Mouse (Mus musculus) layer of hippocampus, postnatal 14 days (tissue): ENCODE measurements around the gene Cacna1i. TPM values are rescaled to one million over a fixed set of nuclear protein-coding genes. Genes with fewer than 3 reads are reported as not detected.
A peak's percentile ranks its signal among the peaks of the same experiment; 100 is the strongest.

Experiments
- DNase-seq, 2 experiments: peaks; one replicate each; pipeline ENCODE4 v3.0.0; 2021 to 2022; ENCODE audit warnings: low spot score in 2 of 2, mixed read lengths in 1 of 2
- total RNA-seq, 2 experiments: library from RNA; stranded (reverse); gene quantifications; 2 replicates each; pipeline ENCODE4 v1.2.3; 2021

The Cacna1i gene
- total RNA-seq, 2 experiments from 2014 or later: 40.5 to 45.5 TPM

DNA sequence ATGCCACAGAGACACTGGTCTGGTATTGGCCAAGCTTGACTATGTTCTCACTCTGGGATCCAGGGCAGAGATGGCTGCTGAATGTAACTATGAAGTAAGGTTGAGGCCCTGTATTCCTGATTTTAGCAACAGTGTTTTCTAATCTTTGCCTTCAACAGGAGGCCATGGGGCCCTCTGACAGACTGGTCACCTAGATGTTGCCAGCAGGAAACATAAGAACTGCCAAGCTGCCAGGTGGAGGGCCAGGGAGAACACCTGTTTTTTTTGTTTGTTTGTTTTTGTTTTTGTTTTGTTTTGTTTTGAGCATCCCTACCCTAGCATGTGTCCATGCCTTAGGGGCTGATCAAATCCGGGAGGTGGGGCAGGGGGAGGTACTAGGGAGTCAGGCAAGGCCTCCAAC is 112.4 kb downstream of the Cacna1i start:
- DNase-seq: no peak

DNA sequence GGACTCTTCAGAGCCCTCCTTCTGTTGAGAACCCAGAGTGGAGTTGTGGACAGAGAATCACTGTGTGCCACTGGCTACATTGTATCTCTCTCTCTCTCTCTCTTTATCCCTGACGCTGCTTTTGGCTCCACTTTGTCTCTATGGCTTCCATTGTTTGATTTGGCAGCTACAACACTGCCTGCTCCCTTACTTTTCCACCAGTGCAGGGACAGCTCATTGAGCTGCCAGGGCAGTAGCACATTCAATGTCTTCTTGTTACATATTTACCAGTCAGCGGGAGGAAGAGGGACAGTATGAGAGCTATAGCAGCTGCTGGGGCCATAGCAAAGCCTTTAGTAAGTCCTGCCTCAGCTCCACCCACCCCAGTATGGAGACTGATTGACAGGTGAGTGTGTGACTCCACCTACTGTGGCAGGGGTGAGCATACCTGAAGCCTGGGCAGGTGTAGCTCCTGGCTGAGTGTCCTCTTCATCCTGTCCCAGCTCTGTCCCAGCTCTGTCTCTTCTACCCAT is 114.4 kb downstream of the Cacna1i start:
- DNase-seq: peak in 1 of 2 experiments; percentile 24

DNA sequence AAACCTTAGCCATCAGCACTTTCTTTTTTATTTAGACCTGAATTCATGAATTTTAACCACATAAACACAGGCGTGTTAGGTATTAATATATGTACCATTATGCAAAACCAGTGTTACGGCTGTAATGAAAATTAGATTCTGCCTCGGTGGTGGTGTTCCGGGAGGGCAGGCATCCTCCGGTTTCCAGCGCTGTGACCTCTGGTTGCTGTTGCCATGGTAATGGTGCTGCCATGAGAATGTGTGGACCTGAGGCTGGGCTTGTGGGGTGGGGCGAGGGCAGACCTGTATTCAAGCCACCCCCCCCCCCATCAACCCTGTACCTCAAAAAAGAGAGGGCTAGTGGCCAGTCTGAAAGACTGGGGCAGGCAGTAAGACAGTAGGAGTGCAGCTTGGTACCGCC is 114.9 kb downstream of the Cacna1i start:
- DNase-seq: no peak

DNA sequence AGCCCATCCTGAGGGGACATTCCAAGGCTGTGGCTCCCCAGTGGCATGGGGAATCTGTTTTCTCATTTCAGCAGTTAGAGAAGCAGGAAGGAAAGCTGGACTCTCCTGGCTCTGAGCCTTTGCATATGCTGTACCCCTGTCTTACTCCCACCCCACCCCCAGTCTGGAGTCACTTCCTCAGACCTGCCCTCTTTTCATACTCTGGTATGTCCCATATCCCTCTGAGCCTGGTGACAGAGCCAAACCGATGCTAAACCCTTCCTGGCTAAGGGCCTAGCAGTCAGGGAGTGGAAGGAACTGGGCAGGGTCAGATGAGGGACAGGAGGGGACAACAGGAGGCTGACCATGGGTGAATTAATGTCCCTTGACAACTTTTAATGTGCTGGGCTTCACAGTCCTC is 120.8 kb downstream of the Cacna1i start:
- no peak for DNase-seq

DNA sequence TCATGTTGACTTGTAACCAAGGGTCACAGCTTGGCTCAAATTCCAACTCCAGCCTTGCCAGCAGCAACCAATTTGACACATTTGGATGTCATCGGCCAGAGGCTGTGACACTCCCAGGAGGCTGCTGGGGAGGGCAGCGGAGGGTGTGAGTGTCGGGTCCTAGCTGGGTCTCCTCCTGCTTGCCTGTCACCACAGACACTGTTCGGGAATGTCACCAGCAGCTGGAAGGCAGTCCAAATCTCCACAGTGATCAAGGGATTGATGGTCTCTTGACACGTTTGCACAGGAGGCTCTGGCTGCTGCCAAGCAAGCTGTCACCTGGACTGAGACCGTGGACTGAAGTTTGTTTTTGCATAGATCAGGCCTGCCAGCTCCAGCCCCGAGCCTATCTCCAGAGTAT is 123.6 kb downstream of the Cacna1i start:
- DNase-seq: no peak

DNA sequence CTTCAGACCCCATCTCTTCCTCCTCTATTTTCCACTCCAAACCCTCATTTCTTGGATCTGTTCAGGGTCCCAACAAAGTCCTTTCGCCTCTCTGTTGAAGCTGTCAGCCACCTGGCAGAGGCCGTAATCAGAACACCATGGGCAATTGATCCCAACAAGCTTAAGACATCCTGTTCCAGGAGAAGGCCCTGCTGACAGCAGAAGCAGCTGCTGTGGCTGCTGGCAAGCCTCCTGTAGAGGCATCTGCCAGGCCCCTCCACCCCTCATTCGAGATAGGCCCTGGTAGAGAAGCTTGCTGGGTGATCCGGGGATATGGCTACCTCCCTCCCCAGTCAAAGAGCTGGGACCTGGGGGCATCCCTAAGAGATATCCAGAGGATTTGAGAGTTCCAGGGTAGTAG is 126.0 kb downstream of the Cacna1i start:
- no peak for DNase-seq

DNA sequence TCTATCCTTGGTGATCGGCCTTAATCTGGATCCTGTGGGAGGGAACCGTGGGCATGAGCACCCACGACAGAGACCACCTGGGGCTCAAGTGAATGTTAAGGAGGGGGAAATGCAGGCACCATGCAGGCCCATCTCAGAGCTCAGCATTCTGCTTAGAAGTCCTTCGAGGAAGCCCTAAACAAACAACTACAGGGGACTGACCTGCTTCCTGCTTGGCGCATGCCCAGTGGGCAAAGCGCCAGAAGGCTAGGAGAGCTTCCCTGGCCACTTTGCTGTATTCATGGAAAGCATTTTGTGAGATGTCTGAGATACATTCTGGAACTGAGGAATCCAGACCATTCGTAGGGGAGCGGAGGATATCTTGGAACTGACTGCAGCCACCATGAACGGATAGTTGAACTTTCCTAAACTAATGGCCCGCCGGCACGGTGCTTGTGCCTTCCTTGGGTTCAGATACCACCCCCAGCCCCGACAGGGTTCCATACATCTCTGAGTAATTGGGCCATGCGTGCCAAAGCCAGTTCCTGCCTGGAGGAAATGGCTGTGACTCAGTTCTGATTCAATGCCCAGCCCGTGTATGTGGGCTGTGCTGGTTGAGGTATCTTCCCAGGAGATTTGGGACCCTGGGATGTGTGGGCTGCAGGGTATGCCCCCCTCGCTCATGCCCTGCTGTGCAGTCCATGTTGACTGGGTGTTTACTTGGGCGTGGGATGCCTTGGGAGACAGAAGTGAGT is 127.1 kb downstream of the Cacna1i start:
- no peak for DNase-seq

DNA sequence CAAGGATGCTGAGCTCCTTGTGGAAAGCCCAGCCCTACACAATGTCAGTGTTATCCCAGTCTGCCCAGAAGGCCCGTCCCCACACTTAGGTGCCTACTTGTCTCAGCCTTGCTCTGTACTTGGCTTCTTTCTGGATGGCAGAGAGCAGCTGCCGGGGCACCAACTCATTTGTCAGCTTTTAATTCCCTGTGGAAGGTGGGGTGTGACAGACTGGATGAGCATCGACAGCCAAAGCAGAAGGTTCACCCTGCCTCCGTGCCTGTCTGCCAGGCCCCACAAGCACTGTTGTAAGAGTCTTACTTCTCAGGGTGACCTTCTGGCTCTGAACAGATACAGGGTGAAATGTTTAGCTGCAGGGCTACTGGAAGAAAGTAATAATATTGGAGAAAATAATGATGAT is 128.1 kb downstream of the Cacna1i start:
- no peak for DNase-seq

DNA sequence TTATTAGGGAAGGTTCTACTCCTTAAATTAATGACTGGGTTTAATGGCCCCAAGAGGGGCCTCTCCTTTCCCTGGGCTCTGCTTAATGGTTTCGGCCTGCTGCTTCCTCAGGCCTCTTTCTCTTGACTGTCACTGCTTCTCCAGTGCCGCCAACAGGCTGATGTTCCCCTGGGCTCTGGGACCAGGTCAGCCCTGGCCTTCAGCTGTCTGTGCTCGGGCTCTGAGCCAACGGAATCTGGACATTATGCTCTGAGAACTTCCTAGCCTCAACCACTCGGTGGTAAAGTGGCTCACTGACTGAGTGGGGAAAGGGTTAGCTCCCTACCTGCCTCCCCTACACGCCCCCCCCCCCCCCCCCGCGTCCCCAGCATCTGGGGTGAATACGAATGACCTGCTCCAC is 130.0 kb downstream of the Cacna1i start:
- no peak for DNase-seq

DNA sequence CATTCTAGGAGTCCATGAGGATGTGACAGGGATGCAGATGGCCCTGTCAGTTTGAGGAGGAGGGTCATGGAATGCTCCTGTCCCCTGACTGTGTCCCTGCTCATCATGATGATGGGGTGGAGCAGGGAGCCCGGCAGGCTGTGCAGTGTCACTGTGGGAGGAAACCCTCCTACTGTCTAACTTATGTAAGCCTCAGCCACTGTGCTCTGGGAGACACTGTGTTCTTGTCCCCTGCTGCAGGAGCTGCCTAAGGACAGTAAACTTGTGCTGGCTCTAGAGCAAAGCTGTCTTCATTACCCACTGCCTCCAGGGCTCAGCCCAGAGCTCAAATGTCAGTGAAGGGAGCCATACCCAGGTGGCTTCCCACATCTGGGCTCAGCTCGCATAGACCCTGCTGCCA is 131.1 kb downstream of the Cacna1i start:
- DNase-seq: no peak

DNA sequence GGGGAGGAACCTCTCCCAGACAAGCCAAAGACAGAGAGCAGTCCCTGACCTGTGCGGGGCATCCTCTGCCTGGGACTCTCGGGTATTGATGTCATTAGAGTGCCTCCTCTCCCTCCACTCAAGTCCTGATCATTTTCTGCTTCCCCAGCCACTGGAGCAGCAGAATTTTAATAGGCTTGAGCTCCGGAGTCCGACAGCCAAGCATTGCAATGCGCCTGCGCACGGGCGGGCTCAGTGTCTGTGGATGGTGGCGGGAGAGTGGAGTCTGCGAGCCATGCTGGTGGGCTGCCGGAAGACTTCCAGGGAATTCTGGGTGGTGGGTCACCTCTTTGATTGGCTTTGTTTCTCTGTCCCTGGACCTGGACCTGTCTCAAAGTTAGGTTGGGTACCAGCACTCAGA is 143.3 kb downstream of the Cacna1i start:
- no peak for DNase-seq

DNA sequence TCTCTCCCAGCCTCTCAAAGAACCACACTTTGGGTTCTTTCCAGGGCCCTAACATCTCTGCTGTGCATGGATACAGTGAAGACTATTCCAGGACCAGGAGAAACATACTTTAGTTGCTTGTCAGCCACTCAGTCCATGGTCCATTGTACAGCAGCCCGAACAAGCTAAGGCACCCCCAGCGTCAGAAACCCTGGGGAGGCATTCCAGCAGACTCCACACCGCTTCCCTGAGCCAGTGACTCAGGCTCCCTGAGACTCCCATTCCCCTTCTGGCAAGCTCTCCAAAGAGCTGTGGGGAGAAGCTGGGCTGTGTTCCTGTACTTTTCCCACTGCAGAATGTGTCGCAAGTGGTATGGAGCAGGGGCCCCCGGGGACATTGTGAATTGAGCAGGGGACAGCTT is 149.9 kb downstream of the Cacna1i start:
- no peak for DNase-seq

DNA sequence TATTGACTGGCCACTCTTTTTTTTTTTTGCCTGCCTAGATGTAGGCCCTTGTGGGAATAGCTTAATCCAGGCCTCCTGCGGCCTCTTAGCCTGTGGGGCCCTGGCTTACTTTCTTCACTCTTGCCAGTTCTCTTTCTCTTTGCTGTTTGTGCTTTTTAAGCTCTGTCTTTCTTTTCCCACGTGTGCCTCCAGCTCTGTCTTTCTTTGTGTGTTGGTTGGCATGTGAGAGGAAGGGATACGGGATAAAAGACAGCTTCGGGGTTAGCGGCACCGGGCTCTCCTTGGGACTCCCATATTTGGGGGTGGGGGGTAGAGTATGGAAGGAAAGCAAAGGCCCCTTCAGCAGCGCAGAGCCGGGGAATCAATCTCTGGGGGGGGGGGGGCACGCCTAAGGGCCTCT is 151.0 kb downstream of the Cacna1i start:
- DNase-seq: no peak

DNA sequence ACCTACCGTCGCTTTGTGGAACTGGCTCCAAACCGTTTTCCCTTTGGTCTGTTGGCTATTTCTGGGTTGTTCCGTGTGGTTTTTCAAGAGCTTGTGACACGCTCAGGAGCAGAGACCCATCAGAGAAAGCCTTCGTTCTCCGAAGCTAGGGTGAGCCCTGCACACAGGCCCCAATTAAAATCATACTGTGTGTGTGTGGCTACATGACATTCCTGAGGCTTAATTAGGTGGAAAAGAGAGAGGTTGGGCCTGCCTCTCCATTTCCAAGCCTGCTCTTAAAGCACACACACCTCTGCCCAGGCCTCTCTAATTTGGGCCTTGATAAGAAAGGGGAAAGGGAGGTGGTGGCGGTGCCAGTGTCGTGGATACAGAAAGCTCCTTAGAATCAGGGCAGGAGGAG is 151.4 kb downstream of the Cacna1i start:
- no peak for DNase-seq

DNA sequence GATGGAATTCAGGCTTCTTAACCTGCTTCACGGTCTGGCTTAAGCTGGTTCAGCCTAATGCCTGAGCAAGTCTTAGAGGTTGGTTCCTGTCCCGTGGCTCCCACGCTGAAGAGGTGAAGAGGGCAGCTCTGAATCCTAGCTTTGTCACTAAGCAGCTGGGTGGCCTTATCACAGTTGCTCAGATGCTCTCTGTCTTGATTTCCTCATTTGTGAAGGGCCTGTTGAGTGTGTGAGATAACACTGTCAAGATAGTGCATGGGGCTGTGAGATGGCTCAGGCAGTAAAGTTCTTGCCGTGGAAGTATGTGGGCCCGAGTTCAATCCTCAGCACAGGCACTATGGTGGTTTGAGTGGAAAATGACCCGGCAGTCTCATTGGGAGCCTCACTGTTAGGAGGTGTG is 153.2 kb downstream of the Cacna1i start:
- DNase-seq: no peak

DNA sequence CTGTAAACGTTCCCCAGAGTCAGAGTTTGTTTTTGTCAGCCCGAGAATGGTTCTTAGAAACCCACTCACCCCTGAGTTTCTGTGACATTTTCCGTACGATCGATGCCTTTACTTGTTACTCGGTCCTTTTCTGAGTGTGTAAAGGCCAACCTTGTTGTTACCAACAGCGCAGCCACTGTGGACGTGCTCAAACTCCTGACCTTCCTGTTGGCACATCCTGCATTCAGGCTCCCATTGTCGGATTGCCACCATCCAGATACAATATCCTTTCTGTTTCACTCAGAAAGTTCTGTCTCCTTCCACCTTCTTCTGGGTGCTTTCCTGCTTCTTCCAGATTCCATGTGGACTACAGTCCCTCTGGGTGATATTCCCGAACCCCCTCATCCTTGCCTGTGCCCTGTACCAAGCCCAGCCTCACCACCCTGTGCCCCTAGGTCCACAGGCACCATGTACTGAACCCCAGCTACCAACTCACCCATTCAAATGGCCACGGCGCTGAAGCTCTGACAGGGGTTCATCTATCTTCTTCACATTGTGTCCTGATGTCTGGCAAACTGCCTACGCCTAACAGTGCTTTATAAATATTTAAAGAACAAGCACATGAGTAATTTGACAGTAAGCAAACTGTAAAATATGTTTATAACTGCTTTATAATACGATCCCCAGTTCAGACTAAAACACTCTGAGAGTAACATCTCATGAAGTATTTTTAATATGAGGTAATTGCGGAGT is 159.1 kb downstream of the Cacna1i start:
- DNase-seq: no peak

Other genes starting within 250 kb of the Cacna1i start
- 100 to 1,000 TPM; 462 to 472 TPM for gene Syngr1, start 195.9 kb upstream of the Cacna1i start, total RNA-seq
- 100 to 1,000 TPM; 460 to 491 TPM for gene Rpl3, start 195.4 kb upstream of the Cacna1i start, total RNA-seq
- gene Tab1, start 154.1 kb upstream of the Cacna1i start, total RNA-seq: 10 to 100 TPM; 29.7 to 31.4 TPM
- gene Mgat3, start 113.5 kb upstream of the Cacna1i start, total RNA-seq: 100 to 1,000 TPM; 103 to 106 TPM
- gene Mief1, start 53.2 kb upstream of the Cacna1i start, total RNA-seq: 10 to 100 TPM; 35.4 to 36.2 TPM
- gene AC140267.1, start 51.4 kb upstream of the Cacna1i start, total RNA-seq: 10 to 100 TPM; 11.0 to 22.8 TPM
- gene Atf4, start 32.1 kb upstream of the Cacna1i start, total RNA-seq: 10 to 100 TPM; 96.2 to 96.4 TPM
- gene Rps19bp1, start 22.9 kb upstream of the Cacna1i start, total RNA-seq: 10 to 100 TPM; 32.0 to 33.0 TPM